Mouse (Mus musculus) monocyte, adult 5-6 weeks (primary cell): ENCODE data around the gene Itih5. TPM values are rescaled to one million over a fixed set of nuclear protein-coding genes. Genes with fewer than 3 reads are reported as not detected.

Experiments
- ATAC-seq: fragments of 153-309, 156-312 bp; replicated peaks from 2 replicates; pipeline ENCODE4 v1.8.0; 2017; ENCODE audit warnings: mild to moderate bottlenecking; ENCODE audit not compliant: low TSS enrichment, insufficient number of reproducible peaks, severe bottlenecking, poor library complexity, low FRiP score
- total RNA-seq: library from RNA; stranded (forward); fragments of 200-1000, 200-491, 200-594 nt; gene quantifications from 3 replicates; pipeline ENCODE4 v1.2.3, GENCODE M21; 2017

Gene Itih5
- total RNA-seq: 1.7 to 10.9 TPM (median 3.0 TPM) in 3 replicates

- ATAC-seq: peak; percentile 78
Observed at GRCm38 (mm10) chr2:10153201-10154075, at the start of gene Itih5. Gene Itih5 (plus strand): TSS chr2:10153571.

- ATAC-seq: no peak
Observed at GRCm38 (mm10) chr2:10108535-10109189, 44.7 kb upstream of the Itih5 start.

GRCm38 (mm10) chr2:10118751-10119150, 34.6 kb upstream of the Itih5 start:
- ATAC-seq: no peak

- ATAC-seq: no peak
Observed at GRCm38 (mm10) chr2:10119276-10119675, 34.1 kb upstream of the Itih5 start.

GRCm38 (mm10) chr2:10121826-10122225, 31.5 kb upstream of the Itih5 start:
- no peak for ATAC-seq

GRCm38 (mm10) chr2:10126122-10126521, 27.2 kb upstream of the Itih5 start:
- no peak for ATAC-seq

- no peak for ATAC-seq
Observed at GRCm38 (mm10) chr2:10127471-10127870, 25.9 kb upstream of the Itih5 start.

GRCm38 (mm10) chr2:10128571-10128970, 24.8 kb upstream of the Itih5 start:
- ATAC-seq: no peak

- ATAC-seq: no peak
Observed at GRCm38 (mm10) chr2:10130341-10130990, 22.9 kb upstream of the Itih5 start.

- no peak for ATAC-seq
Observed at GRCm38 (mm10) chr2:10131296-10131695, 22.1 kb upstream of the Itih5 start, which contains the start of gene Itih2. Gene Itih2 (minus strand): TSS chr2:10131396.

GRCm38 (mm10) chr2:10132128-10132527, 21.2 kb upstream of the Itih5 start:
- ATAC-seq: no peak

- ATAC-seq: no peak
Observed at GRCm38 (mm10) chr2:10133941-10134340, 19.4 kb upstream of the Itih5 start.

- ATAC-seq: no peak
Observed at GRCm38 (mm10) chr2:10137320-10137719, 16.1 kb upstream of the Itih5 start.

GRCm38 (mm10) chr2:10140456-10140855, 12.9 kb upstream of the Itih5 start:
- no peak for ATAC-seq

GRCm38 (mm10) chr2:10142472-10143454, 10.6 kb upstream of the Itih5 start:
- ATAC-seq: peak; percentile 99

- no peak for ATAC-seq
Observed at GRCm38 (mm10) chr2:10145514-10145913, 7.9 kb upstream of the Itih5 start.

GRCm38 (mm10) chr2:10147176-10147575, 6.2 kb upstream of the Itih5 start:
- ATAC-seq: no peak

- ATAC-seq: peak; percentile 40
Observed at GRCm38 (mm10) chr2:10152590-10152989, 781 bp upstream of the Itih5 start.
